Mouse (Mus musculus) embryonic fibroblast, embryonic 13.5 days (primary cell): Measurements from ENCODE around the gene Cyb5d1. TPM values are rescaled to one million over a fixed set of nuclear protein-coding genes. Genes with fewer than 3 reads are reported as not detected.

ENCODE experiments used
- H3K27ac ChIP-seq: 2 replicates; pipeline ENCODE4 v1.5.1; 2012; ENCODE audit warnings: low read length, control low read depth, inconsistent platforms; ENCODE audit not compliant: insufficient read depth
- H3K4me1 ChIP-seq: 2 replicates; pipeline ENCODE4 v1.6.1; 2011; ENCODE audit warnings: low read length; ENCODE audit not compliant: control insufficient read depth, insufficient read depth
- H3K4me3 ChIP-seq: 2 replicates; pipeline ENCODE4 v1.5.1; 2011; ENCODE audit warnings: mild to moderate bottlenecking, control low read depth, low read length; ENCODE audit not compliant: insufficient read depth
- CTCF ChIP-seq: IDR thresholded peaks from 2 replicates; pipeline ENCODE4 v1.5.1; 2011; ENCODE audit warnings: mild to moderate bottlenecking, control low read depth, low read length, moderate library complexity, borderline replicate concordance; ENCODE audit not compliant: insufficient read depth
- POLR2A ChIP-seq: IDR thresholded peaks from 2 replicates; pipeline ENCODE4 v1.6.1; 2011; ENCODE audit warnings: low read depth, mild to moderate bottlenecking, control low read depth, low read length, moderate library complexity
- polyA plus RNA-seq: library from polyadenylated mRNA; stranded (reverse); fragments of >200 nt; gene quantifications from 2 replicates; pipeline ENCODE4 v1.2.4, GENCODE M21; 2011; ENCODE audit warnings: low read depth; ENCODE audit not compliant: missing spikeins, insufficient read length

Gene Cyb5d1
- polyA plus RNA-seq, 1 experiment = 51.0 TPM

DNA sequence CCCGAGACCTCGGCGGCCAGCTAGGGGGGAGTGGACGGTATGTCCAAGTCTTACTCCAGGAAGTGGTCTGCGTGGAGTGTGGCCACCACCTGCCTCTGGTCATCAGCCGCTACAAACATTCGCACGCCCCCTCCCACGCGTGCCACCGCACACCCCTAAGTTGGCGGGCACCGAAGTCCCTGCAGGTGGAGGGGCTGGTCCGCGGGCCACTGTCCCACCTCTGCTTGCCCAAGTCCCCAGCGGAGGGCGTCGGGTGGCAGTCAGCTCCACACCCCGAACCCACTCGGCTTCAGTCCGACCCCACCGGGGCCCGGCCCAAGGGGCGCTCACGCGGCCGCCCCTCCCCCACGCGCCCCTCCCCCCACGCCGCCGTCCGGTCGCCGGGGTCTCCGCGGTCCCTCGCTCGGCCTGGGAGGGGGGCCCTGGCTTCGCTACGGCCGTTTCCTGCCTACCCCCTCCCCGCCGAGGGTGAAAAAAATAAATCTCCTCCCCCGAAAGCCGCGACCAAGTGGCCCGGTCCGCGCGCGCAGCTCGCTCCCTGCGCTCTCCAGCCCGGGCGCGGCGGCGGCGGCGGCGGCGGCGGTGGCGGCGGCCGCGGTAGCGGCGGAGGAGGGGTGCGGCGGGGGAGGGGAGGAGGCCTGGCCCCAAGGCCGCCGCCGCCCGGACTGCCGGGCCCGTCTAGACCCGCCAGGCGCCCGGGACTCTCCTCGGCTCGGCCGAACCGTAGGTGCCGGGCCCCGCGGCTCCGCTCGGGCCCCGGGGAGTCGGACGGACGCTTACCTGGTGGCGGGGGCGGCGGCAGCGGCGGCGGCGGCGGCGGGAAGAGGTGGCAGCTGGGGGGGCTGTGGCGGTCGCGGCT, 26.8 kb downstream of the Cyb5d1 start:
- H3K4me1 ChIP-seq = peaks cover 19% of the 10 kb centered on the region
- H3K4me3 ChIP-seq = peak overlapping the region; percentile 46
- peak overlapping the region; percentile 99 for H3K27ac ChIP-seq
- TF ChIP-seq POLR2A (no peak), CTCF (no peak)

DNA sequence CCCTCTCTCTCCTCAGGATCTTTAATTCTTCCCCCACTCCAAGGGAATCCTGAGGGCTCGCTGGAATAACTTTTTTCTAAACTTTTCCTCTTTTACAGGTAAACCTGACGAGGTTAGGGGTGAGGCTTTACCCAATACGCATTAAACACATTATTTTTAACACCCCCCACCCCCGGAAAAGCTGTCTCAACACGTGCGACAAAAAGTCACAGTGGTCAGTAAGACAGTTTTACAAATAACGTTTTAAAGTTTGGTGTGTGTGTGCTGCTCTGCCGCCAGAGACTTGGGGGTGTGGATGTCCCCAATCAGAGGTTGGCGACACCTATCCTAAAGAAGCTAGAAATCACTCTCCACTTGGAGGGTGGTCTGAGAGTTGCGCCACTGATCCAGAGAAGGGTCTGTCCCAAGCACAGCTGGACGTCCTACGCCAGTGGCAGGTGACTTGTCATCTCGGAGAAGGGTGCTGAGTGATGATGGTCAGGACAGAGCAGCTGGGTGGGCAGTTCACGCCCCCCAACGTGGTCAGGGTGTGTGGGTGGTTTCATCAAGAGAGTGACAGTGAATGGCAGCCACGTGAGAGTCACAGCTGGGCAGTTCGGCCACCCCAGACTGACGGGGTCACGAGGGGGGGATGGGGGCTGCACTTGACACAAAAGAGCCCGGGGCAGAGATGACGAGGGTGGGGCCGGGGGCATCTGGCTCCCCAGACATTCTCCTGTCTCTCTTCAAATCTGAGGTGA, 27.6 kb downstream of the Cyb5d1 start:
- H3K27ac ChIP-seq = peak overlapping the region; percentile 99
- H3K4me3 ChIP-seq = peak overlapping the region; percentile 46
- H3K4me1 ChIP-seq = peaks cover 20% of the 10 kb centered on the region
- TF ChIP-seq POLR2A = no peak; the same call in 1 of the 2 replicates
- no peak for TF ChIP-seq CTCF

- Histone ChIP-seq H3K4me3 (peak overlapping the region; percentile 46), H3K4me1 (peaks cover 20% of the 10 kb centered on the region), H3K27ac (peak overlapping the region; percentile 99)
- peak; percentile 45 for TF ChIP-seq POLR2A
- no peak for TF ChIP-seq CTCF
Measured at GRCm38 (mm10) chr11:69366855-69367615, 28.4 kb downstream of the Cyb5d1 start.

DNA sequence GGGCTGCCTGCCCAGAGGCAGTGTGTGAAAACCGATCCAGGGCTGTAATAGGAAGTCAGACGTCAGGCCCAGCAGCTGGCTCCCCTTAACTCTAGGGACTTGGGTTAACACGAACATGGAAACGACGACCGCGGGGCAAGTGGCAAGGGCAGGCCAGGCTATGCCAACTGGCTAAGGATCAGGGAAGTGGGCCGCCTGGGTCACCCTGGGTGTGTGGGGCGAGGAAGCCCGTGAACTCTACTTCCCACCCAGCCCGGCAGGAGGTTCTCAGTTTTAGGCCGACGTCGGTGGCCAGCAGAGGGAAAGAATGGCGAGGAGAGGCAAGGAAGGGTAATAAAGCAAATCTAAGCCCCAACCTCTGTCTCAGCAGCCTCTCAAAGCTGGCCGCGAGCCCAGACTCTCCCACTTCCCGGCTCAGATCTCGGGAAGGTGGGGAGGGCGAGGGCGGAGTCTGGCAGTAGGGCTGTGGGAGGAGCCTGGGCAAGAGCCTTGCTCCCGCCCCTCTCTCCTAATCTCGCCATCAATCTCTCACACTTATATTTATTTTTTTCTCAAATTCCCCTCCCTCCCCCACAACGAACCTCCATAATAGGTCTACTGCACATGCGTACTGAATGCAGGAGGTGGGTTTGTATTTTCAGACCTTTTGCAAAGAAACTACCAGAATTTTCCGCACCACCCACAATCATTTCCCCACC, 29.1 kb downstream of the Cyb5d1 start:
- peak overlapping the region; percentile 40 for H3K4me3 ChIP-seq
- H3K27ac ChIP-seq = peak overlapping the region; percentile 98
- TF ChIP-seq POLR2A (peak; percentile 77), CTCF (no peak)
- peaks cover 20% of the 10 kb centered on the region for H3K4me1 ChIP-seq

- TF ChIP-seq CTCF = no peak
- TF ChIP-seq POLR2A = no peak
- Histone ChIP-seq H3K4me1 (peaks cover 18% of the 10 kb centered on the region), H3K27ac (peak overlapping the region; percentile 98), H3K4me3 (peak overlapping the region; percentile 40)
Measured at GRCm38 (mm10) chr11:69365722-69366121, 29.7 kb downstream of the Cyb5d1 start.

GRCm38 (mm10) chr11:69364910-69365309, 30.5 kb downstream of the Cyb5d1 start:
- TF ChIP-seq POLR2A = peak; percentile 8; the same call in 1 of the 2 replicates
- TF ChIP-seq CTCF = no peak
- Histone ChIP-seq H3K4me3 (no peak overlapping the region), H3K4me1 (peaks cover 17% of the 10 kb centered on the region), H3K27ac (peak overlapping the region; percentile 98; the same call in 1 of the 2 replicates)

DNA sequence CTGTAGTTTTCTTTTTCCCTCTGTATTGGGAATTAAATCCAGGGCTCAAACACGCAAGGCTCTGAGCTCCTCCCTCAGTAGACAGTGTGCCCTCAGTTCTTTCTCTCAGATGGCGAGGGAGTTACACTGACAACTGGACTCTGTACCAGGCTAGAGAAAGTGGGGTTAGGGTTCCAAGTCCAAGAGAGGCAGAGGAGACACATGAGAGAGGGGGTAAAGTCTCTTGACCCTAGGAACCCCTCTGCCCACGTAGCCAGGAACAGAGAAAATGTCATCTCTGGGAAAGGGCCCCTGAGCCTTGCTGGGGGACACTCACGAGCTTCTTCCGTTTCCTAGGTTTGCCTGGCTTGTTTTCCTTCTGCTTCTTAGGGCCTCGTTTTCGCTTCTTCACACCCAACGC, 31.1 kb downstream of the Cyb5d1 start:
- Histone ChIP-seq H3K4me3 (no peak overlapping the region), H3K4me1 (peaks cover 17% of the 10 kb centered on the region), H3K27ac (no peak overlapping the region)
- TF ChIP-seq CTCF (no peak), POLR2A (no peak)

DNA sequence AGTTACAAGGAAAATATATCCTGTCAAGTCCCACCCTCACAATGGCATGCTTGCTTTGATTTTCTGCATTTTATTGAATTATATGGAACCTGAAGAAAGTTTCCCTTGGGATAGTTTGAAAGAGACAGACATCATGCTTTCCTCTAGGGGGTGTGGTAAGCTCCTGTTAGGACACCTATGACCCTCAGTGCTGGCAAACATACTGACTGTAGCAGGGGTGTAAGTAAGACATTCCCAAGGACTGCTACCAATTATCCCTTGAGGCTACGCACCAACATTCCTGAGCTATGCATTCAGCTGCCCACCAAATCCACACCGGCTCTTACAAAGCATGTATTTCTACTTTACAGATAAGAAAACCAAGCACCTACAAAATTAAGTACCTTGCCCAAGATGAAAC, 33.0 kb downstream of the Cyb5d1 start:
- no peak overlapping the region for H3K4me3 ChIP-seq
- no peak for TF ChIP-seq POLR2A
- TF ChIP-seq CTCF = no peak
- H3K27ac ChIP-seq = no peak overlapping the region
- peaks cover 17% of the 10 kb centered on the region for H3K4me1 ChIP-seq

GRCm38 (mm10) chr11:69362021-69362420, 33.4 kb downstream of the Cyb5d1 start:
- Histone ChIP-seq H3K4me3 (no peak overlapping the region), H3K27ac (no peak overlapping the region), H3K4me1 (peaks cover 17% of the 10 kb centered on the region)
- TF ChIP-seq CTCF (no peak), POLR2A (no peak)
